Mouse (Mus musculus) hindbrain, embryonic 11.5 days (tissue): ENCODE results near the gene Dock10. TPM values are rescaled to one million over a fixed set of nuclear protein-coding genes. Genes with fewer than 3 reads are reported as not detected.

Experiments
- ATAC-seq: fragments of 200-750 bp; cut with Nextera tagmentation; 2 replicates; pipeline ENCODE4 v1.8.0; 2017; ENCODE audit warnings: mild to moderate bottlenecking, moderate TSS enrichment, moderate library complexity; ENCODE audit not compliant: low FRiP score
- DNase-seq: peaks from one replicate; pipeline ENCODE4 v3.0.0-alpha.2; 2015; ENCODE audit warnings: low spot score
- H3K27ac ChIP-seq: fragments of 300-500 bp; sonication (generic); 2 replicates; pipeline ENCODE4 v1.5.1; 2014; ENCODE audit warnings: mild to moderate bottlenecking, low read depth, low read length
- H3K27me3 ChIP-seq: fragments of 300-500 bp; sonication (generic); 2 replicates; pipeline ENCODE4 v1.6.1; 2014; ENCODE audit warnings: mild to moderate bottlenecking, low read length, moderate library complexity, mixed read lengths; ENCODE audit not compliant: control insufficient read depth, insufficient read depth
- H3K36me3 ChIP-seq: fragments of 300-500 bp; sonication (generic); 2 replicates; pipeline ENCODE4 v1.6.1; 2014; ENCODE audit warnings: mild to moderate bottlenecking, low read length, moderate library complexity, mixed read lengths; ENCODE audit not compliant: control insufficient read depth, insufficient read depth
- H3K4me1 ChIP-seq: fragments of 300-500 bp; sonication (generic); replicated peaks from 2 replicates; pipeline ENCODE4 v1.6.1; 2014; ENCODE audit warnings: low read length, mixed read lengths; ENCODE audit not compliant: control insufficient read depth, insufficient read depth
- H3K4me2 ChIP-seq: fragments of 300-500 bp; sonication (generic); replicated peaks from 2 replicates; pipeline ENCODE4 v1.6.1; 2014; ENCODE audit warnings: mild to moderate bottlenecking, low read depth, low read length
- H3K4me3 ChIP-seq: fragments of 300-500 bp; sonication (generic); 2 replicates; pipeline ENCODE4 v1.5.1; 2014; ENCODE audit warnings: low read depth, low read length
- H3K9ac ChIP-seq: fragments of 300-500 bp; sonication (generic); 2 replicates; pipeline ENCODE4 v1.6.1; 2014; ENCODE audit warnings: low read depth, low read length
- H3K9me3 ChIP-seq: fragments of 300-500 bp; sonication (generic); 2 replicates; pipeline ENCODE4 v1.6.1; 2016; ENCODE audit warnings: low read length; ENCODE audit not compliant: control insufficient read depth
- WGBS: fragments of 180-500 bp; shearing (Covaris S2); extraction: QIAGEN DNeasy Blood & Tissue Kit; methylation state at CpG from one replicate; pipeline ENCODE4 v1.1.7; 2014; 5-methylcytosine and 5-hydroxymethylcytosine counted together
- polyA plus RNA-seq: library from polyadenylated mRNA; unstranded; fragments of >200 nt; fragmentation: Nextera tagmentation; extraction: Ambion mirVana; gene quantifications from 2 replicates; pipeline ENCODE4 v1.2.1, GENCODE M21; 2014

Gene Dock10
- polyA plus RNA-seq, 1 experiment from 2014 or later, result 4.3 TPM

DNA sequence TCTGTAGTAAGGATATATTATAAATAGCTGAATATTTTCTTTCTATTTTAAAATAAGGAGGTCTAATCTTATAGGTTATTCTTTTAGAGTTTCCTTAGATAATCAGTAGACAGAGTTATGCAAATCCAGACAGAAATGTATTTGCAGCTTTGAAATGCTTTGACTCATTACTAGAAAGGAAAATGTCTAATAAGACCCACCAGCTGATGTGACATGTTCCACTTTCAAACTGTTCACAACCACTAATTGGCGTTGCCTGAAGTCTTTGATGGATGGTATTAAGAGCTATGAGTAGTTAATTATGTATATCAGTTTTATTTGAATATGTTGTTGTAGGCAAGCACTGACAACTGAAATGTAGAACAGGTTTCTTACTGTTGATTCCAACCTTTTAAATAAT, 298.4 kb downstream of the Dock10 start:
- 93% methylated on average over 1 of the region's 1 CpGs for WGBS
- no peak overlapping the region for H3K9ac ChIP-seq
- no peaks in the 10 kb centered on the region for H3K27me3 ChIP-seq
- no peaks in the 10 kb centered on the region for H3K36me3 ChIP-seq
- no peaks in the 10 kb centered on the region for H3K4me1 ChIP-seq
- H3K4me3 ChIP-seq, result no peak overlapping the region
- H3K9me3 ChIP-seq, result no peaks in the 10 kb centered on the region
- H3K4me2 ChIP-seq, result no peak overlapping the region
- H3K27ac ChIP-seq, result no peak overlapping the region
- DNase-seq, result no peak
- no peak for ATAC-seq

DNA sequence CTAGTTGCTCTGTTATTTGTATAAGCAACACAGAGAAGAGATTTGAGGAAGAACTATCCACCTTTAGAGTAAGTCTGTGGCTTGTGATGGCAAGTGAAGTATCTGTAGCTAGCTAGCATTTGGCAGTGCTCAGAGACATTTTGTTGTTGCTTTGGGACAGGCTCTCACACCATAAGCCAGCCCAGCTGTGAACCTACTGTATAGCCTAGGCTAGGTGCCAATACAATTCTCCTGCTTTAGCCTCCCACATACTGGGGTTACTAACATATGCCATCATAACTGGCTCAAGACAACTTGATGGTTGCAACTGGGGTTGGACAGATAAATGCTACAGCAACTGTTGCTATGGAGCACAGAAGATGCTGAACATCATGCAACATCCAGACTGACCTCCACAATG, 298.9 kb downstream of the Dock10 start:
- Histone ChIP-seq H3K9ac (no peak overlapping the region), H3K4me3 (no peak overlapping the region), H3K27ac (no peak overlapping the region), H3K27me3 (no peaks in the 10 kb centered on the region), H3K4me1 (no peaks in the 10 kb centered on the region), H3K9me3 (no peaks in the 10 kb centered on the region), H3K4me2 (no peak overlapping the region), H3K36me3 (no peaks in the 10 kb centered on the region)
- DNase-seq (no peak), ATAC-seq (no peak)

DNA sequence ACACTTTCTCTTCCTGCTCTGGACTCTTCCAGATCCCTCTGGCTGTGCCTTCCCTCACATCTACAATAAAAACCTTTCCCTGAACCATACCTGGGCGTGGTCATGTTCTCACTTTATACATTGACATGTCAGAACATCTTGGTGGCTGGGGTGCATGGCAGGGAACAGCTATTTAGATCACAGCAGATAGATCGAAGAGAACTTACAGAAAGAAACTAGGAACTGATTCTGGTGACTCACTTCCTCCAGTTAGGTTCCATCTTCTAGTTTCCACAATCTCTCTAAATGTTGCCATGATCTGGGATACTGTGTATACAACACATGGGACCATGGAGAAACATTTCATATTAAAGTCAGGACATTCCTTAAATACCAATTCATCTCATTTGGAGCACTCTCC, 304.4 kb downstream of the Dock10 start:
- Histone ChIP-seq H3K4me1 (no peaks in the 10 kb centered on the region), H3K9ac (no peak overlapping the region), H3K27ac (no peak overlapping the region), H3K4me3 (no peak overlapping the region), H3K27me3 (no peaks in the 10 kb centered on the region), H3K4me2 (no peak overlapping the region), H3K9me3 (no peaks in the 10 kb centered on the region), H3K36me3 (no peaks in the 10 kb centered on the region)
- DNase-seq (no peak), ATAC-seq (no peak)
- WGBS, result 74% methylated on average over 2 of the region's 2 CpGs

DNA sequence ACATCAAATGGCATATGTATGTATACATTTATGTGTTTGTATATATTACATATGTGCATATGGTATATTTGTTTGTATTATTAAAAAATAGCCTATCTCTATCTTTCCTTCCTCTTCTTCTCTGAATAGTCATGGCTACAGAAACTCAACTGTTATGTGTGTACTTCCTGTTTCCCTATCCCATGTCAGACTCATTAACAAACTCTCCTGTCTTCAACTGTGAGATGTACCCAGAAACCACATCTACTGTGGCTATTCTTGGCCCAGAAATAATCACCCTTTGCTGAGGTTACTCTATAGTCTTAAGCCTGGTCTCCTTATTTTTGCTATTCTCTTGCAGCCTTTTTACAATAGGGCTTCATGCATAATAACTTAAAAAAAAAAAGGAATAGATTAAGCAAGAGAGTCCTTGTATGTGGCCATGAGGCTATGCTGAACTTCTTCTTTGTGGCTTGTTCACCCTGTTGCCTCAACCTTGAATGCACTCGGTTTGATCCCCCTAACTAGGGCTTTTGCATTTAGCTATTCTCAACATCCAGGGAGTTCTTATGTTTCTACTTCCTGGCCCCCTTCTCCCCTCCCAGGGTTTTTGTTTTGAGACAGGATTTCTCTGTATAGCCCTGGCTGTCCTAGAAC, 306.3 kb downstream of the Dock10 start:
- Histone ChIP-seq H3K36me3 (no peaks in the 10 kb centered on the region), H3K4me2 (no peak overlapping the region), H3K4me1 (no peaks in the 10 kb centered on the region), H3K9ac (no peak overlapping the region), H3K4me3 (no peak overlapping the region), H3K27ac (no peak overlapping the region), H3K27me3 (no peaks in the 10 kb centered on the region), H3K9me3 (no peaks in the 10 kb centered on the region)
- no peak for ATAC-seq
- no peak for DNase-seq
- WGBS, result 85% methylated on average over 1 of the region's 1 CpGs
